ENCODE assay signal across 12 mouse cellular contexts in genomic region chr15:78840241-78840640, GRCm38 (mm10). TPM values are rescaled to one million over a fixed set of nuclear protein-coding genes. Genes with fewer than 3 reads are reported as not detected.
DNase-seq lines count a peak whose midpoint lies in the region; ATAC-seq and TF ChIP-seq lines count a peak whose summit lies in the region.
"Had no signal": no experiment of that assay in that cellular context is flagged by ENCODE, and none has a peak within 500 bp of the region (broad histone marks: within the 10 kb centered on the region; RNA-seq: fewer than 3 reads in every experiment).

No protein-coding gene starts in this region.

- H3K36me3 ChIP-seq in kidney, adult 2 months (ENCODE audit: control insufficient read depth, insufficient read depth, low read length), result no peaks in the 10 kb centered on the region
- H3K36me3 ChIP-seq in limb, embryonic 11.5 days (ENCODE audit: control insufficient read depth, insufficient read depth, low read length), result no peaks in the 10 kb centered on the region
- no peaks in the 10 kb centered on the region for H3K36me3 ChIP-seq in midbrain, embryonic 10.5 days
- H3K36me3 ChIP-seq: forebrain, embryonic 15.5 days had no signal

- peak overlapping the region; percentile 41 for H3K27ac ChIP-seq in kidney, adult 2 months (ENCODE audit: insufficient read depth, low read depth, low read length)
- H3K27ac ChIP-seq in limb, embryonic 11.5 days (replicated peaks; ENCODE audit: low read depth, low read length), result peak overlapping the region; percentile 48; the same call in 1 of the 2 replicates
- H3K27ac ChIP-seq in midbrain, embryonic 10.5 days (replicated peaks), result no peak overlapping the region

- no peak for TF ChIP-seq POLR2A in kidney, adult 2 months (IDR thresholded peaks at IDR 0.05; ENCODE audit: low read depth, low read length)

- H3K4me3 ChIP-seq in kidney, adult 2 months (ENCODE audit: insufficient read depth, low read depth, low read length), result no peak overlapping the region
- H3K4me3 ChIP-seq in limb, embryonic 11.5 days (ENCODE audit: low read depth, low read length), result no peak overlapping the region
- H3K4me3 ChIP-seq in midbrain, embryonic 10.5 days, result no peak overlapping the region
- H3K4me3 ChIP-seq: forebrain, embryonic 15.5 days had no signal

- WGBS in kidney, adult 2 months, result 53% methylated on average over 3 of the region's 3 CpGs
- WGBS in limb, embryonic 11.5 days, result 46% methylated on average over 3 of the region's 3 CpGs
- 55% methylated on average over 3 of the region's 3 CpGs for WGBS in midbrain, embryonic 10.5 days

- no peaks in the 10 kb centered on the region for H3K9me3 ChIP-seq in limb, embryonic 11.5 days (ENCODE audit: control insufficient read depth, low read length)
- 0 out of 2 replicates have a peak, but pooled peaks cover 5% of the 10 kb centered on the region for H3K9me3 ChIP-seq in midbrain, embryonic 10.5 days (replicated peaks)
- H3K9me3 ChIP-seq: forebrain, embryonic 15.5 days had no signal

- TF ChIP-seq CTCF in kidney, adult 2 months (conservative IDR thresholded peaks at IDR 0.05; ENCODE audit: insufficient read depth, insufficient read length, low read depth, low read length), result no peak

- H3K27me3 ChIP-seq in kidney, adult 2 months (replicated peaks; ENCODE audit: control insufficient read depth, insufficient read depth, low read length), result no peaks in the 10 kb centered on the region
- H3K27me3 ChIP-seq in limb, embryonic 11.5 days (ENCODE audit: control insufficient read depth, insufficient read depth, low read length), result peaks cover 6% of the 10 kb centered on the region
- peaks cover 63% of the 10 kb centered on the region for H3K27me3 ChIP-seq in midbrain, embryonic 10.5 days (ENCODE audit: low read depth, poor library complexity, severe bottlenecking)

- H3K9ac ChIP-seq in limb, embryonic 11.5 days (ENCODE audit: low read length), result no peak overlapping the region
- H3K9ac ChIP-seq: forebrain, embryonic 15.5 days had no signal

- ATAC-seq in limb, embryonic 11.5 days (ENCODE audit: insufficient number of reproducible peaks, low FRiP score, low TSS enrichment, low read depth), result no peak
- no peak for ATAC-seq in megakaryocyte, adult 5-6 weeks (ENCODE audit: poor library complexity, severe bottlenecking)
- no peak for ATAC-seq in cerebellum, adult (ENCODE audit: insufficient number of reproducible peaks, low FRiP score, low TSS enrichment)

- peak; percentile 51 for DNase-seq in kidney, adult 2 months
- DNase-seq in kidney, adult 18-20 months, result no peak
- DNase-seq in heart, adult 9 months (ENCODE audit: low spot score in 2 of 2), result peak; percentile 70 to 77
- DNase-seq in limb, embryonic 11.5 days (ENCODE audit: low spot score), result no peak
- DNase-seq in lung, postnatal 4 days, result peak; percentile 54 to 79
- no peak for DNase-seq in midbrain, embryonic 10.5 days (ENCODE audit: low spot score)
- DNase-seq: spleen, adult 18-20 months had no signal

- H3K4me2 ChIP-seq in limb, embryonic 11.5 days (ENCODE audit: low read depth, severe bottlenecking), result no peak overlapping the region
- H3K4me2 ChIP-seq: forebrain, embryonic 15.5 days had no signal

- H3K4me1 ChIP-seq in kidney, adult 2 months (ENCODE audit: control insufficient read depth, insufficient read depth, low read length), result peaks cover 5% of the 10 kb centered on the region; the same call in 1 of the 2 replicates
- peaks cover 50% of the 10 kb centered on the region for H3K4me1 ChIP-seq in limb, embryonic 11.5 days (ENCODE audit: control insufficient read depth, insufficient read depth, low read length)
- H3K4me1 ChIP-seq in midbrain, embryonic 10.5 days, result peaks cover 76% of the 10 kb centered on the region

RNA-seq across cellular contexts. Expression of gene Cdc42ep1, which starts 2.2 kb away (rescaled TPM):
- 59.2 and 66.7 TPM in 2 replicates for polyA plus RNA-seq in kidney, adult 2 months (2012; rRNA removed)
- 11.2 and 12.6 TPM in 2 replicates for polyA plus RNA-seq in limb, embryonic 11.5 days (2014; fragmentation: Nextera tagmentation; extraction: Ambion mirVana)
- not detected in 2 replicates for total RNA-seq in megakaryocyte, adult 5-6 weeks (2015)
- 0.26 TPM in 1 of 2 replicates, not detected in the other for total RNA-seq in megakaryocyte, adult 5-6 weeks (2017)
- 12.9 and 14.3 TPM in 2 replicates for polyA plus RNA-seq in midbrain, embryonic 10.5 days (2016; fragmentation: Nextera tagmentation; extraction: Ambion mirVana)

RNA-seq across cellular contexts. Expression of gene Lgals2, which starts 15.1 kb away (rescaled TPM):
- polyA plus RNA-seq in kidney, adult 2 months (2012; rRNA removed), result 0.24 and 0.25 TPM in 2 replicates
- not detected in 2 replicates for polyA plus RNA-seq in limb, embryonic 11.5 days (2014; fragmentation: Nextera tagmentation; extraction: Ambion mirVana)
- total RNA-seq in megakaryocyte, adult 5-6 weeks (2015), result not detected in 2 replicates
- total RNA-seq in megakaryocyte, adult 5-6 weeks (2017), result 0.26 TPM in 1 of 2 replicates, not detected in the other
- polyA plus RNA-seq in midbrain, embryonic 10.5 days (2016; fragmentation: Nextera tagmentation; extraction: Ambion mirVana), result not detected in 2 replicates
- total RNA-seq: MEL had no signal
- polyA plus RNA-seq: forebrain, embryonic 15.5 days; midbrain, embryonic 14.5 days had no signal

RNA-seq across cellular contexts. Expression of gene Gga1, which starts 36.7 kb away (rescaled TPM):
- polyA plus RNA-seq in kidney, adult 2 months (2012; rRNA removed), result 56.5 and 68.1 TPM in 2 replicates
- 30.9 and 32.7 TPM in 2 replicates for polyA plus RNA-seq in limb, embryonic 11.5 days (2014; fragmentation: Nextera tagmentation; extraction: Ambion mirVana)
- 46.0 and 52.6 TPM in 2 replicates for total RNA-seq in megakaryocyte, adult 5-6 weeks (2015)
- total RNA-seq in megakaryocyte, adult 5-6 weeks (2017), result 20.8 and 28.9 TPM in 2 replicates
- 47.1 and 52.8 TPM in 2 replicates for polyA plus RNA-seq in midbrain, embryonic 10.5 days (2016; fragmentation: Nextera tagmentation; extraction: Ambion mirVana)

RNA-seq across cellular contexts. Expression of gene Card10, which starts 37.4 kb away (rescaled TPM):
- 80.4 and 93.7 TPM in 2 replicates for polyA plus RNA-seq in kidney, adult 2 months (2012; rRNA removed)
- polyA plus RNA-seq in limb, embryonic 11.5 days (2014; fragmentation: Nextera tagmentation; extraction: Ambion mirVana), result 3.4 and 3.5 TPM in 2 replicates
- 2.3 and 2.7 TPM in 2 replicates for total RNA-seq in megakaryocyte, adult 5-6 weeks (2015)
- total RNA-seq in megakaryocyte, adult 5-6 weeks (2017), result 0.92 and 1.1 TPM in 2 replicates
- polyA plus RNA-seq in midbrain, embryonic 10.5 days (2016; fragmentation: Nextera tagmentation; extraction: Ambion mirVana), result 2.6 TPM in 2 replicates
- total RNA-seq: MEL had no signal

RNA-seq across cellular contexts. Expression of gene Gm49510, which starts 59.2 kb away (rescaled TPM):
- polyA plus RNA-seq in kidney, adult 2 months (2012; rRNA removed), result 0.03 TPM in 1 of 2 replicates, not detected in the other
- 0.92 and 1.0 TPM in 2 replicates for polyA plus RNA-seq in limb, embryonic 11.5 days (2014; fragmentation: Nextera tagmentation; extraction: Ambion mirVana)
- total RNA-seq in megakaryocyte, adult 5-6 weeks (2015), result not detected in 2 replicates
- 1.1 and 2.0 TPM in 2 replicates for total RNA-seq in megakaryocyte, adult 5-6 weeks (2017)
- polyA plus RNA-seq in midbrain, embryonic 10.5 days (2016; fragmentation: Nextera tagmentation; extraction: Ambion mirVana), result 0.12 TPM in 1 of 2 replicates, not detected in the other
- polyA plus RNA-seq: forebrain, embryonic 15.5 days; midbrain, embryonic 14.5 days had no signal

Comparison
In these comparisons a context has a peak if more than half of its experiments do, and no peak if none do; other contexts are left out.
1. DNase-seq: peak in kidney, adult 2 months (single experiment), heart, adult 9 months (2 of 2) and lung, postnatal 4 days (2 of 2); none in kidney, adult 18-20 months (single experiment), limb, embryonic 11.5 days (single experiment) and midbrain, embryonic 10.5 days (single experiment).